Mouse (Mus musculus) limb, embryonic 14.5 days (tissue): Measurements from ENCODE around the gene Tom1l1. TPM values are rescaled to one million over a fixed set of nuclear protein-coding genes. Genes with fewer than 3 reads are reported as not detected.

Experiments used
- ATAC-seq: fragments of 200-750 bp; cut with Nextera tagmentation; 2 replicates; pipeline ENCODE4 v1.8.0; 2017; ENCODE audit warnings: low read depth, moderate number of reproducible peaks, moderate TSS enrichment; ENCODE audit not compliant: low FRiP score
- DNase-seq: peaks from one replicate; pipeline ENCODE4 v3.0.0-alpha.2; 2015; ENCODE audit warnings: low spot score
- H3K27ac ChIP-seq: fragments of 300-500 bp; sonication (generic); replicated peaks from 2 replicates; pipeline ENCODE4 v1.5.1; 2014; ENCODE audit warnings: low read depth, mild to moderate bottlenecking, low read length, moderate library complexity, mixed read lengths
- H3K27me3 ChIP-seq: fragments of 300-500 bp; sonication (generic); 2 replicates; pipeline ENCODE4 v1.6.1; 2014; ENCODE audit warnings: low read length, mixed read lengths; ENCODE audit not compliant: control insufficient read depth, insufficient read depth
- H3K36me3 ChIP-seq: fragments of 300-500 bp; sonication (generic); 2 replicates; pipeline ENCODE4 v1.6.1; 2014; ENCODE audit warnings: mild to moderate bottlenecking, low read length, moderate library complexity, mixed read lengths; ENCODE audit not compliant: control insufficient read depth, insufficient read depth
- H3K4me1 ChIP-seq: fragments of 300-500 bp; sonication (generic); 2 replicates; pipeline ENCODE4 v1.6.1; 2014; ENCODE audit warnings: antibody characterized with exemption, low read length, mixed read lengths; ENCODE audit not compliant: control insufficient read depth, insufficient read depth
- H3K4me2 ChIP-seq: fragments of 300-500 bp; sonication (generic); replicated peaks from 2 replicates; pipeline ENCODE4 v1.6.1; 2014; ENCODE audit warnings: low read depth, mild to moderate bottlenecking, low read length, moderate library complexity; ENCODE audit not compliant: severe bottlenecking
- H3K4me3 ChIP-seq: fragments of 300-500 bp; sonication (generic); replicated peaks from 2 replicates; pipeline ENCODE4 v1.5.1; 2014; ENCODE audit warnings: low read length
- H3K9ac ChIP-seq: fragments of 300-500 bp; sonication (generic); 2 replicates; pipeline ENCODE4 v1.6.1; 2014; ENCODE audit warnings: mild to moderate bottlenecking, low read depth, low read length, moderate library complexity; ENCODE audit not compliant: severe bottlenecking
- H3K9me3 ChIP-seq: fragments of 300-500 bp; sonication (generic); 2 replicates; pipeline ENCODE4 v1.6.1; 2016; ENCODE audit warnings: low read length; ENCODE audit not compliant: control insufficient read depth
- POLR2A ChIP-seq: fragments of 200-500 bp; IDR thresholded peaks from 2 replicates; pipeline ENCODE4 v1.8.0; 2012; ENCODE audit warnings: inconsistent platforms, mild to moderate bottlenecking, moderate library complexity, borderline replicate concordance; ENCODE audit not compliant: insufficient read depth, insufficient read length; ENCODE audit errors: extremely low read depth
- WGBS: fragments of 180-500 bp; shearing (Covaris S2); extraction: QIAGEN DNeasy Blood & Tissue Kit; methylation state at CpG from one replicate; pipeline ENCODE4 v1.1.7; 2014; 5-methylcytosine and 5-hydroxymethylcytosine counted together
- polyA plus RNA-seq, 2 experiments: library from polyadenylated mRNA; depleted of rRNA in 1 of 2; stranded (reverse) in 1 of 2; unstranded in 1 of 2; fragments of >200 nt; fragmentation: Nextera tagmentation in 1 of 2; extraction: Ambion mirVana in 1 of 2; gene quantifications; 2 replicates each; pipeline versions ENCODE4 v1.2.1 to v1.2.3; 2012 to 2014

Tom1l1 gene
- polyA plus RNA-seq, 2 experiments = 18.4 to 32.9 TPM

GRCm38 (mm10) chr11:90663618-90664297 is 24.4 kb downstream of the Tom1l1 start:
- no peak overlapping the region for H3K9ac ChIP-seq
- no peaks in the 10 kb centered on the region for H3K36me3 ChIP-seq
- peak overlapping the region; percentile 84; the same call in 1 of the 2 replicates for H3K27ac ChIP-seq
- peaks cover 34% of the 10 kb centered on the region for H3K4me1 ChIP-seq
- no peak for TF ChIP-seq POLR2A
- no peaks in the 10 kb centered on the region for H3K27me3 ChIP-seq
- DNase-seq (no peak), ATAC-seq (no peak)
- no peak overlapping the region for H3K4me3 ChIP-seq
- 45% methylated on average over 5 of the region's 5 CpGs for WGBS
- H3K4me2 ChIP-seq = no peak overlapping the region
- no peaks in the 10 kb centered on the region for H3K9me3 ChIP-seq

GRCm38 (mm10) chr11:90663052-90663451 is 25.1 kb downstream of the Tom1l1 start:
- H3K4me2 ChIP-seq = no peak overlapping the region
- DNase-seq (no peak), ATAC-seq (no peak)
- no peaks in the 10 kb centered on the region for H3K27me3 ChIP-seq
- peaks cover 34% of the 10 kb centered on the region for H3K4me1 ChIP-seq
- no peaks in the 10 kb centered on the region for H3K36me3 ChIP-seq
- no peak overlapping the region for H3K4me3 ChIP-seq
- no peak overlapping the region for H3K9ac ChIP-seq
- no peak for TF ChIP-seq POLR2A
- WGBS = 65% methylated on average over 3 of the region's 3 CpGs
- H3K9me3 ChIP-seq = no peaks in the 10 kb centered on the region
- no peak overlapping the region for H3K27ac ChIP-seq

GRCm38 (mm10) chr11:90660662-90661061 is 27.5 kb downstream of the Tom1l1 start:
- H3K9ac ChIP-seq = no peak overlapping the region
- DNase-seq (no peak), ATAC-seq (no peak)
- H3K4me2 ChIP-seq = no peak overlapping the region
- H3K27me3 ChIP-seq = no peaks in the 10 kb centered on the region
- no peak overlapping the region for H3K27ac ChIP-seq
- no peak overlapping the region for H3K4me3 ChIP-seq
- H3K36me3 ChIP-seq = peaks cover 9% of the 10 kb centered on the region; the same call in 1 of the 2 replicates
- peaks cover 22% of the 10 kb centered on the region for H3K4me1 ChIP-seq
- 46% methylated on average over 4 of the region's 4 CpGs for WGBS
- no peaks in the 10 kb centered on the region for H3K9me3 ChIP-seq
- TF ChIP-seq POLR2A = no peak

- Histone ChIP-seq H3K9ac (no peak overlapping the region), H3K4me1 (0 out of 2 replicates have a peak, but pooled peaks cover 5% of the 10 kb centered on the region), H3K9me3 (no peaks in the 10 kb centered on the region), H3K27me3 (no peaks in the 10 kb centered on the region), H3K4me3 (no peak overlapping the region), H3K27ac (no peak overlapping the region), H3K4me2 (no peak overlapping the region), H3K36me3 (peaks cover 12% of the 10 kb centered on the region; the same call in 1 of the 2 replicates)
- DNase-seq (no peak), ATAC-seq (no peak)
- no peak for TF ChIP-seq POLR2A
- WGBS = 93% methylated on average over 12 of the region's 12 CpGs
Measured at GRCm38 (mm10) chr11:90657527-90657926, 30.6 kb downstream of the Tom1l1 start.

- no peak for DNase-seq
- Histone ChIP-seq H3K36me3 (peaks cover 27% of the 10 kb centered on the region), H3K4me3 (no peak overlapping the region), H3K9me3 (no peaks in the 10 kb centered on the region), H3K9ac (no peak overlapping the region), H3K27ac (no peak overlapping the region), H3K27me3 (no peaks in the 10 kb centered on the region), H3K4me1 (0 out of 2 replicates have a peak, but pooled peaks cover 5% of the 10 kb centered on the region), H3K4me2 (no peak overlapping the region)
- TF ChIP-seq POLR2A = no peak
- 92% methylated on average over 4 of the region's 4 CpGs for WGBS
- ATAC-seq = no peak
Measured at GRCm38 (mm10) chr11:90652603-90653002, 35.6 kb downstream of the Tom1l1 start.
